Mouse (Mus musculus) heart, postnatal 0 days (tissue): ENCODE results near the gene Npas3. TPM values are rescaled to one million over a fixed set of nuclear protein-coding genes. Genes with fewer than 3 reads are reported as not detected.
A peak's percentile ranks its signal among the peaks of the same experiment; 100 is the strongest.

Experiments
- ATAC-seq: fragments of 200-750 bp; cut with Nextera tagmentation; 2 replicates; pipeline ENCODE4 v1.8.0; 2017; ENCODE audit warnings: low read depth, moderate number of reproducible peaks, moderate library complexity; ENCODE audit not compliant: insufficient read depth
- DNase-seq: peaks from one replicate; pipeline ENCODE4 v3.0.0-alpha.2; 2016; ENCODE audit warnings: low spot score
- H3K27ac ChIP-seq: fragments of 300-500 bp; sonication (generic); 2 replicates; pipeline ENCODE4 v1.5.1; 2014; ENCODE audit warnings: low read depth, mild to moderate bottlenecking
- H3K27me3 ChIP-seq: fragments of 300-500 bp; sonication (generic); 2 replicates; pipeline ENCODE4 v1.6.1; 2014; ENCODE audit warnings: low read length, mixed read lengths; ENCODE audit not compliant: control insufficient read depth, insufficient read depth
- H3K36me3 ChIP-seq: fragments of 300-500 bp; sonication (generic); replicated peaks from 2 replicates; pipeline ENCODE4 v1.6.1; 2014; ENCODE audit warnings: low read length, mixed read lengths; ENCODE audit not compliant: control insufficient read depth, insufficient read depth
- H3K4me1 ChIP-seq: fragments of 300-500 bp; sonication (generic); 2 replicates; pipeline ENCODE4 v1.6.1; 2014; ENCODE audit warnings: antibody characterized with exemption; ENCODE audit not compliant: control insufficient read depth, insufficient read depth
- H3K4me2 ChIP-seq: fragments of 300-500 bp; sonication (generic); 2 replicates; pipeline ENCODE4 v1.6.1; 2014; ENCODE audit warnings: low read depth, mild to moderate bottlenecking, low read length, moderate library complexity
- H3K4me3 ChIP-seq: fragments of 300-500 bp; sonication (generic); 2 replicates; pipeline ENCODE4 v1.5.1; 2014; ENCODE audit warnings: low read depth, low read length
- H3K9ac ChIP-seq: fragments of 300-500 bp; sonication (generic); replicated peaks from 2 replicates; pipeline ENCODE4 v1.6.1; 2014; ENCODE audit warnings: low read depth, low read length, mixed read lengths
- H3K9me3 ChIP-seq: fragments of 300-500 bp; sonication (generic); replicated peaks from 2 replicates; pipeline ENCODE4 v1.6.1; 2016; ENCODE audit warnings: low read length; ENCODE audit not compliant: control insufficient read depth
- CTCF ChIP-seq: IDR thresholded peaks from 2 replicates; pipeline ENCODE4 v1.5.1; 2016; ENCODE audit warnings: antibody characterized with exemption, control low read depth, low read depth
- EP300 ChIP-seq: IDR thresholded peaks from 2 replicates; pipeline ENCODE4 v1.6.1; 2016; ENCODE audit warnings: antibody characterized with exemption, low read depth
- WGBS: fragments of 180-500 bp; shearing (Covaris S2); extraction: QIAGEN DNeasy Blood & Tissue Kit; methylation state at CpG from one replicate; pipeline ENCODE4 v1.1.7; 2014; 5-methylcytosine and 5-hydroxymethylcytosine counted together
- polyA plus RNA-seq: library from polyadenylated mRNA; unstranded; fragments of >200 nt; fragmentation: Nextera tagmentation; extraction: Ambion mirVana; gene quantifications from 2 replicates; pipeline ENCODE4 v1.2.1, GENCODE M21; 2015
- total RNA-seq: library from RNA; depleted of rRNA; stranded (reverse); fragments of >200 nt; gene quantifications from 2 replicates; pipeline ENCODE4 v1.2.3, GENCODE M21; 2014; ENCODE audit warnings: low replicate concordance

Gene Npas3
- total and polyA plus RNA-seq, 2 experiments from 2014 or later = 0.50 to 0.61 TPM

GRCm38 (mm10) chr12:53317801-53318200 lies 69.3 kb downstream of the Npas3 start:
- Histone ChIP-seq H3K9me3 (no peaks in the 10 kb centered on the region), H3K27ac (no peak overlapping the region), H3K9ac (no peak overlapping the region), H3K4me1 (no peaks in the 10 kb centered on the region), H3K4me3 (no peak overlapping the region), H3K4me2 (no peak overlapping the region), H3K36me3 (no peaks in the 10 kb centered on the region), H3K27me3 (no peaks in the 10 kb centered on the region)
- WGBS = 46% methylated on average over 3 of the region's 3 CpGs
- TF ChIP-seq EP300 (no peak), CTCF (no peak)
- ATAC-seq (no peak), DNase-seq (no peak)

DNA sequence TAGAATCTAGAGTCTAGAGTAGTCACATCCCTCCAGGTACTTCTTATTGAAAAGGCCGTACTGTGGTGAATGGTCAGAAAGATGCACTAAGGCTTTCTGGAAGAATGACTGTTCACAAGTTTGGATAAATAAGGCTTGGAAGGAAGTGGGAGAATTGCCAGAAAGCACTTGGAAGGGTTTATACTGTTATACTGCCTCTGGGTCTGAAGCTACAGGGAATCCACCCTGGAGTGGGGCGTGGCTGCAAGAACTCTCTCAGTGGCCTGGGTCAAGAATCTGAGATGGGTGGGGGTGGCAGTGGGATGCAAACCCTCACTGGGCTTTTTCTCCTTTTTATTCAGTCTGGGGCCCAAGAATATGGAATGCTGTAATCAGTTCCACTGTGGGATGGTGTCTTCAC lies 72.0 kb downstream of the Npas3 start:
- DNase-seq (no peak), ATAC-seq (no peak)
- TF ChIP-seq EP300 (no peak), CTCF (no peak)

DNA sequence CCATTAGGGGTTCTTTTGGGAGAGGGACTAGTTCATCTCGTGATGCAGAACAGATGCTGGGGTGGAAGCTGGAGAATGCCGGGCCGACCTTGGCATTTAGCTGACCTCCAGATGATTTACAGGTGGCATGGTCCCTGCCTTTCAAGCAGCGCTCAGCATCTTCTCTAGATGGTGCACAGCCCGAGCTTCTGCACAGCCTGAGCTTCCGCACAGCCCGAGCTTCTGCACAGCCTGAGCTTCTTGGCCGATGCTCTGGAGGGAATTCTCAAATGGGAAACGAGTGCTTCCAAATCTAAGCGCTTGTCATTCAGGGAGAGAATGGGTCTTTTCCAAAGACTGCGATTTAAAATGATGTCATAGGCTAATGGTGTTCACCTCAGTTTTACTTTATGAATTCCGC lies 72.5 kb downstream of the Npas3 start:
- Histone ChIP-seq H3K9me3 (no peaks in the 10 kb centered on the region), H3K27me3 (no peaks in the 10 kb centered on the region), H3K4me1 (no peaks in the 10 kb centered on the region), H3K27ac (no peak overlapping the region), H3K36me3 (no peaks in the 10 kb centered on the region), H3K4me2 (no peak overlapping the region), H3K9ac (no peak overlapping the region), H3K4me3 (no peak overlapping the region)
- DNase-seq = no peak
- WGBS = 67% methylated on average over 12 of the region's 12 CpGs
- ATAC-seq = no peak
- TF ChIP-seq EP300 (no peak), CTCF (no peak)

More for the DNA sequence above, 72.0 kb downstream of the Npas3 start:
- WGBS = 70% methylated on average over 2 of the region's 2 CpGs
- Histone ChIP-seq H3K4me1 (no peaks in the 10 kb centered on the region), H3K27me3 (no peaks in the 10 kb centered on the region), H3K27ac (no peak overlapping the region), H3K4me2 (no peak overlapping the region), H3K9ac (no peak overlapping the region), H3K9me3 (no peaks in the 10 kb centered on the region), H3K36me3 (no peaks in the 10 kb centered on the region), H3K4me3 (no peak overlapping the region)

DNA sequence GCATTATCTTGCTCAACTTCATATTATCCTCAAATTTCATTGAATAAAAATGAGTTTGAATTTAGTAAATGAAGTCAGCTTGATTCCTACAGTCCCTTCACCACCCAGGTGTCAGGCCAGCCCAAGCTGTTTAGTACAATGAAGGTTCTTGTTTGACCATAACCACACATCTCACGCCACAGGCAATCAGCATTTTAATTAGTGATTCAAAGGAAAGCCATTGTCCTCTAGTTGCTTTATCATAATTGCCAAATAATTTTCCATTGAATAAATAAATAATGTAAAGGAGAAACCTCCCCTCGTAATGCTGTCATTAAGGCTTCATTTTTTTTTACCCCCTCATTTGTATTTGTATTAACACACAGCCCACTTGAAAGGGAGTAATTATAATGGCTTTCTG lies 73.5 kb downstream of the Npas3 start:
- Histone ChIP-seq H3K4me2 (no peak overlapping the region), H3K4me1 (no peaks in the 10 kb centered on the region), H3K4me3 (no peak overlapping the region), H3K9me3 (no peaks in the 10 kb centered on the region), H3K36me3 (no peaks in the 10 kb centered on the region), H3K27me3 (no peaks in the 10 kb centered on the region), H3K27ac (no peak overlapping the region), H3K9ac (no peak overlapping the region)
- no peak for TF ChIP-seq CTCF
- no peak for DNase-seq
- ATAC-seq = no peak
- 77% methylated on average over 2 of the region's 2 CpGs for WGBS

GRCm38 (mm10) chr12:53327653-53328188 lies 79.2 kb downstream of the Npas3 start:
- no peaks in the 10 kb centered on the region for H3K9me3 ChIP-seq
- no peak overlapping the region for H3K4me2 ChIP-seq
- H3K27me3 ChIP-seq = no peaks in the 10 kb centered on the region
- no peaks in the 10 kb centered on the region for H3K36me3 ChIP-seq
- H3K4me1 ChIP-seq = no peaks in the 10 kb centered on the region
- TF ChIP-seq CTCF (no peak), EP300 (no peak)
- no peak overlapping the region for H3K4me3 ChIP-seq
- H3K27ac ChIP-seq = no peak overlapping the region
- WGBS = 45% methylated on average over 3 of the region's 3 CpGs
- no peak for ATAC-seq
- no peak overlapping the region for H3K9ac ChIP-seq
- no peak for DNase-seq

GRCm38 (mm10) chr12:53328257-53328736 lies 79.8 kb downstream of the Npas3 start:
- Histone ChIP-seq H3K27ac (no peak overlapping the region), H3K9ac (no peak overlapping the region), H3K27me3 (no peaks in the 10 kb centered on the region), H3K4me2 (peak overlapping the region; percentile 36), H3K4me1 (no peaks in the 10 kb centered on the region), H3K36me3 (no peaks in the 10 kb centered on the region), H3K4me3 (no peak overlapping the region), H3K9me3 (no peaks in the 10 kb centered on the region)
- TF ChIP-seq EP300 (no peak), CTCF (no peak)
- WGBS = 40% methylated on average over 5 of the region's 5 CpGs
- ATAC-seq (0 out of 2 replicates have a peak, but pooled peaks have one; percentile 24), DNase-seq (peak; percentile 20)
